Mouse (Mus musculus): Measurements from ENCODE around the gene Guca1a.

Gene Guca1a

DNA sequence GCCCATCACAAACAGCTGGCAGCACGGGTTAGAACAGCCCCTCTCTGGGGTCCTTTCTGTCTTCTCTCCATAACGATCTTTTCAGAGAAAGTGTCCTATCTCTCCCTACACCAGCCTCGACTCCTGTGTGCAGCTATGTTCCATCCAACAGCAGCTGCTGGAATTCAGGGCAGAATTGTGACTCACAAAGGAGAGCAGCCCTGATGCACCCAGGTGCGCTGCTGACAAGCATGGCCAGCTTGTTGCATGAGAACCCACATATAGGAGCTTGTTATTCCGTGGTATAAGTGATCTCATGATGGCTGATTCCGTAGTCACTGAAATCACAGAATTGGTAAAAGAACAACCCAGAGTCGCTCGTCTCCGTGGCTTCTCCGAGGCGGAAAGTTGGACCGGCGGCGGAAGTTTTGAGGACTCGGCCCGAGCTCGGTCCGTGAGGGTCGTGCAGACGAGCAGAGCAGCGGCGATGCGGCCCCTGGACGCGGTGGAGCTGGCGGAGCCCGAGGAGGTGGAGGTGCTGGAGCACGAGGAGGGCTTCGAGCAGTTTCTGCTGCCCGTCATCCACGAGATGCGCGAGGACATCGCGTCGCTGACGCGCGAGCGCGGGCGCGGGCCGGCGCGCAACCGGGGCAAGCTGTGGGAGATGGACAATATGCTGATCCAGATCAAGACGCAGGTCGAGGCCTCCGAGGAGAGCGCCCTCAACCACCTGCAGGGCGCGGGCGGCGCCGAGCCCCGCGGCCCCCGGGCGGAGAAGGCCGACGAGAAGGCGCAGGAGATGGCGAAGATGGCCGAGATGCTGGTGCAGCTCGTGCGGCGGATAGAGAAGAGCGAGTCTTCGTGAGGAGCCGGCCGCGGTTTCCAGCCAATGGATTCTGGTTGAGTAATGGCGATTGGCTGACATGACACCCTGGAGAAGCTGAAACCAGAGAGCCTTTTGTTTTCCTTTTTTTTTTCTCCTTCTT is 9.8 kb upstream of the Guca1a start:
- DNase-seq: peak; percentile 21

DNA sequence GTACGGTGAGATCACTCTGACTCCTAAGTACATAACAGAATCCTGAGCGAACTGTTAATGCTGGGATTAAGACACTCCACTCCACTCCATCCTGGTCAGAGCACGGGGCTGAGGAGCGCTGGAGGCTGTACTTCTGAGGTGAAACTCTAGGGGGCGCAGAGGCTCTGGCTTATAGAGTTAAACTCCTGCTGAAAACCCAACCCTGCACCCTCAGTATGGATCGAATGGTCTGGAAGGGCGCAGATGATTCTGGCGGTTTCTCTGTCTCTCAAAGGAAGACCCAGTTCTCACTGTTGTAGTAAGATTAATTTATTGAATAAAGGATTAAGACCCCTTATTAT is 8.1 kb upstream of the Guca1a start:
- DNase-seq: no peak

DNA sequence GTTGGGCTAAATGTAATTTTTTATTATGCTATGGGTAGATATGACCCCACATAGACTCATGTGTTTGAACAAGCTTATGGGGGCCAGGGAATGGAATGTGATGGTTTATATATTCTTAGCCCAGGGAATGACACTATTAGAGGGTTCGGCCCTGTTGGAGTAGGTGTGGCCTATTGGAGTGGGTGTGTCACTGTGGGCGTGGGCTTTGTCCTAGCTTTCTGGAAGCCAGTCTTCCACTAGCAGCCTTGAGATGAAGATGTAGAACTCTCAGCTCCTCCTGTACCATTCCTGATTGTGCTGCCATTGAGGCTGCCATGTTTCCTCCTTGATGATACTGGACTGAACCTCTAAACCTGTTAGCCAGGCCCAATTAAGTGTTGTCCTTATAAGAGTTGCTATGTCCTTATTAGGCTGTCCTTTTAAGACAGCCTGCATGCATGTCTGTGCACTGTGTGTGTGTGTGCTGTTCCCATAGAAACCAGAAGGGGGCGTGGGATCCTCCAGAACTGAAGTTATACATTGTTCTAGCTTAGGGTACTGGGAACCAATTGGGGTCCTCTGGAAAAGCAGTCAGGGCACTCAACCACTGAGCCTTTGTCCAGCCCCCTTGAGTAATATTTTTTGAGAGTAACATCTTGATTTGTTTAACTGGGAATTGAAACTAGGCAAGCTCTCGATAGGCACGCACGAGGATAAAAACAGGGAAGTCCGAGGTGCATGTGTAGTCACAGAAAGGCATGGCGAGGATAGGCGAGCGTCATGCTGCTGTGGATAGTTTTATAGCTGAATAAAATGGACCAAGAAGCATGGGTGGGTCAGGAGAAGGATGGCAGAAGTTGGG is 7.6 kb upstream of the Guca1a start:
- no peak for DNase-seq

DNA sequence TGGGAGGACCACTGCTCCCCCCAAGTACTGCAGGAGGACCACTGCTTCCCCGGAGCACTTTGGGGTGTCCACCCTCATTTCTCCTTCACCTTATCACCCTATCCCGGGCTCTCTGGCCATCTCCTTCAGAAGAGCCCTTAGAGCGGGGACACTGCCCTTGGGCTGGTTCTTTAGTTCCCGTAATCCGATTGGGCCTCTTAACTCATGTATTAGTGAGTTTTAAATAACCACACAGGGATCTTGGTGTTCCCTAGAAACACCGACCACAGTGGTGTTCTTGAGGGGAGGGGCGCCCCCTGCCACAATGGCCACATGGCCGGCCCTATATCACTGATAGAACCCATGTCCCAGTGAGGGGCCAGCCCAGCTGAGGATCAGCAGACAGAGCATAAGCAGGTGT is 1.3 kb downstream of the Guca1a start:
- DNase-seq: no peak

DNA sequence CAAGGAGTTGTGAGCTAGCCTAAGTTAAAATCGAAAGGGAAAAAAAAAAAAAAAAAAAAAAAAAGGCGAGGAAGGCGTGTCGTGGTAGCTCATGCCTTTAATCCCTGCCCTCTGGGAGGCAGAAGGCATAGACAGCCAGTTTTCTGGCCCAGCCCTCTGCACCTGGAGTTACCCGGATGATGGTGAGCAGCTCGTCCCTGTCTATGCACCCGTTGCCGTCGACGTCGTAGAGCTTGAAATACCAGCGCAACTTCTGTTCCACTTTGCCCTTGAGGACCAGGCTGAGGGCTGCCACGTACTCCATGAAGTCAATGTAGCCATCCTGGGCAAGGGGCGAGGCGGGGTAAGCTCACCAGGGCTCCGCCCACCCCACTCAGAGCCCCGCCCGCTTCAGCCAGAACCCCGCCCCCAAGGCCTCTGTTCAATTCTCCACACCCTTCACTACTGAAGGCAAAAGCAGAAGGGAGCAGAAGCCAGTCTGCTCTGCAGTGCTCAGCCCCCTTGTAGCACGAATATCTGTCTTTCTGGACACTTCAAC is 4.9 kb downstream of the Guca1a start:
- no peak for DNase-seq

DNA sequence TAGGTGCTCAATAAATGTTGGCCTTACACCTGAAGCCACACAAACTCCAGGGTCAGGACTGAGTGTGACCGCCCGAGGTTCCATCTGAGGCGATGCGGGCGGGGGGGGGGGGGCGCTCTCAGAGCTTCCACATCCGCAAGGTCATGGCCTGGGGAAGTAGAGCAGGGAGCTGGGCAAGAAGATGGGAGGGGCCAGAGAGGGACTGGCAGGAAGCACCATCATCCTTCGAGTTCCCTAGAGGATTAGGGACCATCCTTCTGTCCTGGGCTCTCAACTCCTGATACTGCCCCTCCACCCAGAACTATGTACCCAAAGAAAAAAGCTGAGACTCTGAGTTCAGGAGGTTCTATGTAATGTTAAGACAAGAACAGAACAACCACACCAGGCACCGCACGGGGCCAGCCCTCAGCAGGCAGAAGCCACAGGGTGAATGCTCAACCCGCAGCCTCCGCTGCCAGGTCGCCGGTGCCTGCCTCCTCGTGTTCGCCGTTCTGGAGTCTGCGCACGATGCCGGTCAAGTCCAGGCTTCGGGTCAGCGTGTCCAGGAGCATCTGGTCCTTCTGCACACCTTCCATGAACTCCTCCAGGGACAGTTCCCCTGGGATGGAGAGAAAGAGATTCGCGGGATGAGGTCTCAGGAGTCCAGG is 6.0 kb downstream of the Guca1a start:
- DNase-seq: no peak

DNA sequence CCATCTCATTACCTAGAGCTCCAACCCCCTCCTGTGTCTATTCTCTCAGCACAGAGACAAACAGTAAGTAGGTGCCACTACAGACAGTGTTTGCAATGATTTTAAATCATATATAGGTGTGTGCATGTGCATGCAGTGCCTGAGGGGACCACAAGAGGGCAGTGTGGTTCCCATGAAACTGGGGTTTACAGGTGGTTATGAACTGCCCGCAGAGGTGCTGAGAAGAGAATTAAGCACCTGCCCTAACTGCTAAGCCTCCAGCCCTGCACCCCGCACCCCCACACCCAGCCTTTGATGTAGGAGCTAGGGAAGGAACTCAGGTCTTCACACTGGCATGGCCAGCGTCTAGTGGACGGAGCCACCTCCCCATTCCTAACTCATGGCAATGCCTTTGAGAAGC is 13.7 kb downstream of the Guca1a start:
- no peak for DNase-seq

DNA sequence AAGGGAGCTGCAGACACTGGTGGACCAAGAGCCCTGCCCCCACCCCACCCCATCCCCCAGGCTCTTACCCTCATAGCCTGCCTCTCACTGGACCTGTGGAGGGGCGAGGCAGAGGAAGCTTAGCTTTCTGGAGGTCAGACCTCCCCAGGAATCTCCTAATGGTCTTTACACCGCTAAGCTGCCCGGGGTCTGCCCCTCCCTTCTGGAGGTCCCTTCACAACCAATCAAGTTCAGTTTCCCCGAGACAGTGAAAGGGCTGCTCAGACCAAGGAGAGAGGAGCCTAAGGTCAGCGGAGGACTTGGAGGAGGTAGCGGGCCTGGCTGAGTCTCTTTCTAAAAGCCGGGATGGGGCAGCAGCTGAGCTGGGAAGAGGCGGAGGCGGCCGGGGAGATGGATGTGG is 15.2 kb downstream of the Guca1a start, which contains the start of gene Guca1b:
Gene Guca1b (plus strand): TSS at position 249 of the 400 bp plus-strand sequence.
- no peak for DNase-seq

DNA sequence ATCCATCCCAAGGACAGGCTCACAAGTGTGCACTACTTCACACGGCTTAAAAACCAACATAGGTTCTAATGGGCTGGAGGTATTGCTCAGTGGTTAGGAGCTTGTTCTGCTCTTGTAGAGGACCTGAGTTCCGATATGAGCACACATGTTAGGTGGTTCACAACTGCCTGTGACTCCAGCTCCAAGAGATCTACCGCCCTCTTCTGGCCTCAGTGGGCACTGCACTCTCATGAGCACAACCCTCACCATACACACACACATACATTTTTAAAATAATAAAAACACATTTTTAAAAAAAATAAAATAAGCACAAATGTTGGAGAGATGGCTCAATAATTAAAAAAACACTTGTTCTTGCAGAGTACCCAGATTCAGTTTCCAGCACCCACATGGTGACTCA is 16.3 kb downstream of the Guca1a start:
- DNase-seq: no peak

DNA sequence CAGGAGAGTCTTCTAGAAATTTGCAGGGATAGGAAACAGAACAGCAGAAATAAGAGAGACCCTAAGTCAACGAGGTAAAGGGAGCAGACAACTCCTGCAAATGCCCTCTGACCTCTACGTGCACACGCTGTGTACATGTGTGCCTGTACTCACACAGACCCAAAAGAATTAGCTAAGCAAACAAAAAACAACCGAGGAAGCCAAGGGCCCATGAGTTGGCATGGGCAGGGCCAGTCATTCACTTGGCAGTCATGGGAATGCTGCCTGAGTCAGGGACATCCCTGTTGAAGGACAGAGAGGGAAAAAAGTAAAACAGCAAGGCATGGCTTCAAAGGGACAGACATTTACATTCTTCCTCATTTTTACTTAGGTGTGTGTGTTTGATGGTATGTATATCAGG is 17.1 kb downstream of the Guca1a start:
- no peak for DNase-seq

DNA sequence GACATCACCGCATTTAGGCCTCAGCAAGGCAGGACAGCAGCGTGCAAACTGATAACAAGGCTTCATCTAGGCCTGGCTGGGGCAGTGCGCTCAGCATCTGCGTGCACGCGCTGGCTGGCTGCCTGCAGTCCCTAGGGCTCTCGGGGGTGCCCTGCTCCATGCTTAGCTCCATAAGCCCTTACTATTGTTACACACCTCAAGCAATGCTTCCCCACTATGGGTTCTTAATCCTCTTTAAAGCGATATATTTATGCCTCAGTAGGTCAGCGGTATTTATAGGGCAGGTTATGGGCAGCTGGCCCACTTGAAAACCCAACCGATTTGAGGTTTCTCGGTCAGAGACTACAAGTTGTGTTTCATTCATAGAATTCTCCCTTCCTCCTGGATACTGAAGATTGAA is 18.5 kb downstream of the Guca1a start:
- DNase-seq: no peak

DNA sequence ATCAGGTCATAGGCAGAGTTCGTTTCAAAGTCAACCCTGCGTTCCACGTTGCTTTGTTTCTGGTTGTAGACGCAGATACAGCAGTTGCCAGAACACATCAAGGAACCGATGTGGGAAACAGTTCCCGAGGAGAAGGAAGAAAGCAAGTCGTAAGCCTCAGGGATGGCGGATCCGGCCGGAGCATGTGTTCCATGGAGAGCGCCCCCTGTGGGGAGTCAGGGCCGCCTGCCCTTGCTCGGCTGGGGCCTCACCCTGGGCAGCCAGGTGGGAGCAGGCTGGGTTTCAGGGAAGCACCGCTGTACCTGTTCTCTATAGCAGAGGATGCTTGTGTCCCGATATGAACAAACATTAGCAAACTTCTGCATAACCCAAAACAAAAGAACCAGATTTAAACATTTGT is 22.3 kb downstream of the Guca1a start:
- no peak for DNase-seq

DNA sequence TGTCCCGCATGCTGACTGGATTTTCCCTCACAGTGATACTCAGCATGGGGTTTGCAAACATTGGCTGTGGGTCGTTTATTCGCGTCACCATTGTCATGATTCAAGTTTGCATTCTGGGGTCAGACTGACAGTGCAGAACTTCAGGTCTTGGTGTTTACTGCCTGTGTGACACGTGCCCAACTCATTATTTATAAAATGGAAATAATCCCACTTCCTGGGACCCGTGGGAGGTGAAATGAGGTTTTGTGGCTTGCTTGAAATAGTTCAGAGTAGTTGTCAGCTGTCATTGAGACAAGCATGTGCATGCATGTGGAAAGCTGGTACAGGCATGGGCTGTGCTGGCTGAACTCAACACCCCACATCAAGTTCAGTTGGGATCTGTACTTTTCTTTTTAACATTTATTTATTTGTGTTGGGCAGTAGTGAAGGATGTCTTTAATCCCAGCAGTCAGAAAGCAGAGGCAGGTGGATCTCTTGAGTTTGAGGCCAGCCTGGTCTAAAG is 23.6 kb downstream of the Guca1a start:
- no peak for DNase-seq

DNA sequence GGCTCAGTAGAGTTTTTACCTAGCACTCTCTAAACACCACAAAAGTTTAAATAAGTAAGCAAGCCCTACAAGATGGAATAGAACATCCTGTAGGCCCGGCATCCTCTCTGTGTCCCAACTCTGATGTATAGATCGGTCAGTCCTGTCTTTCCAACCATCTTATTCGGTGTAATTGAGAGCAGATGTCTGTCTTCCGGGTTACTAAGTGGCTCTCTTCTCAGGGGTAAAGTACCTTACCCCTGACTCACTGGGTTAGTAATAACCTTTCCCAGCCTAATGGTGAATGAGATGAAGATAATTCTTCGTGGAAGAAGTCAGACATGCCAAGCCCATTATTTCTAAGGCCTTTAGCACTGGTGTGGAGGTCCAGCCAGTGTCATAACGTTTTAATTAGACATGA is 26.4 kb downstream of the Guca1a start:
- no peak for DNase-seq

DNA sequence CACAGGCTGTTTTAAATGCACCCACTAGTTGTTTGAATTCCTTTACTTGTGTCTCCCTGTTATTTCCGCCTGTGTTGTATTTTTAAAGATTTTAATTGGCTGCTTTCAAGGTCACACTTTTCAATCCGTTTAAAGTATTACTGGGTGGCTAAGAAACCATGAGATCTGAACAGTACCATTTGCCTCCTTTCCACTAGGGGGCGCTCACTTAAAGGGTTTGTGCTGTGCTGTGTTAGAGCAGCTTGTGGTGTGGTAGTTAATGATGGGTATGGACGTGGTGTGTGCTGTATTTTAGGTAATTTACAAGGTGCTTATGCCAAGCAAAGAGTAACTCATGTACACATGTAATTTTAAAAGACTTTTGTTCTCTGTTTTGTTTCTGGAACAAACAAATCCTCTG is 28.9 kb downstream of the Guca1a start:
- no peak for DNase-seq

DNA sequence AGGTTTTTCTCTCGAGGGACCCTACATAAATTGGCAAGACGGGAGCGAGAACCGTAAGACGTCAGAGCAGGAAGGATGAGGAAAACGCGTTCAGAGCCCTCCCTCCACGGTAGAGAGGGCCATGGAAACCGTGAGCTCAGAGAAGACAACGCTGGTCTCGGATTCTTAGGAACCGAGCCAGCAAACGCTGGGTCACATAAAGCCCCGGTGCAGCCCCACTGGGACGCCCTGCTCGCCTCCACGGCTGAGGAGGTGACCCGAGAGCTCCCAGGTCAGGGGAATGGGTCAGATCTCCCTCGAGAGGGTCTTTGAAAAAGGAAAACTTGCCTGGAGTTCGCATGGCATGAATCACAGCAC is 31.3 kb downstream of the Guca1a start:
- DNase-seq: no peak

DNA sequence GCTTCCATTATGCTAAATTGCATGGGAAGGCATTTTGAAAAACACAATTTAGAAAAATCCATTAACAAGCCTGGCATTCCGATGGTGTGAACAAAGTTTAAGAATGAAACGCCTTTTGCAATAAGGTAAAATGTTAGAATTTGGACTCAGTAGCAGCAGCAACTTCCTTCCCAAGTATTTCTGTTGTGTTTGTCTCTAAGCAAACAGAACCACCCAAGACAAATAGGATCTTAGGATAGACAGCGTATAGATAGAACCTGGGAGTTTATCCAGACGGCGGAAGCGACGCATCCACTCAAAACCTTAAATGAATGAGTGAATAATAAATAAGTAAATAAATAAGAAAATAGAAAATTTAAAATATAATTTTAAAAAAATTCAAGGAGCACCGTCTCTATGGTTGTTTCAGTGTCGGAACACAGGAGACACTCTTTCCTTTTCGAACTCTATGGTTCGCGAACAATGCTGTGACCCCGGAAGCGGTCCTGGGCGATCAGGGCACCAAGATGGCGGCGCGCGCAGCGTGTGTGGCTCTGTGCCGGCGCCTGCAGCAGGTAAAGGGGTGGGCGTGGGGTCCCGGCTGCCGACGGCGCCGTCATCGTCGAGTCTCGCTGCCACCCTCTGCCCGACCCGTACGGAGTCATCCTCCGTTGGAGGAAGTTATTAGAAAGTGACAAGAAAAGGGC is 31.8 kb downstream of the Guca1a start, which contains the start of gene Mrps10:
Gene Mrps10 (plus strand): TSS at position 487 of the 686 bp plus-strand sequence.
- peak; percentile 87 for DNase-seq

DNA sequence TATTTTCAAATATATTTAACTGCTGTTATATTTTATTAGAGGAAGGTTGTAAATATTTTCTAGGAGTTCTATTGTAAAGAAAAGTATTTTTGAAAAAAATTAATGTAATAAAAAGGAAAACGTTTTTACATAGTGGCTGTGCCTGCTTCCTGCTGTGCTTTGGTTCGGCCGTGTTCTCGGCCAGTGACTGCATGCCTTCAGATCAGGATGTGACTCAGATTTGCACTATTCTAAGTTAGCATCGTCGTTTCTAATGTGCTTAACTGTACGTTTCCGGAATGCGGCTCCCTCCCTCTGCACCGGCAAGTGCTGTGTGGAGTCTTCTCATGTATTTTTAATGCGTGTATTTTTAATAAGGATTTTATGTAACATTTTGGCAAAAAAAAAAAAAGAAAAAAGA is 39.0 kb downstream of the Guca1a start:
- DNase-seq: no peak

DNA sequence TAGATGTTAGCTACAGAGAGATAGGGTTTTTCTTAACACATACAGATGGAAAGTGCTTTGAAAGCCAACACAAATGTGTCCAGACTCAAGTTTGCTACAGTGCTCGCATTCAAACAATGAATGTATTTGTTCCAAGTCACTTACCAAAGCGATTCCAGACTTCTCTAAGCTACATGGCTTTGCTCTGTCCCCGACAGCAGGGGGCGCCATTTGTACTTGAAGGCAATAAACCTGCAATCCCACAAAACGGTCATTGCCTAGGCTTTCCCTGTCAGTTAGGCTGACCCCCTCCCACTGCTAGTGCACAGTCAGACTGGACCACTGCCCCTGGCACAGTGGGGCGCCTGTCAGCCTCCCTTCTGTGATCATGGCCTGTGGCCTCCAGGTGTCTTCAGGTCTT is 40.4 kb downstream of the Guca1a start:
- no peak for DNase-seq

DNA sequence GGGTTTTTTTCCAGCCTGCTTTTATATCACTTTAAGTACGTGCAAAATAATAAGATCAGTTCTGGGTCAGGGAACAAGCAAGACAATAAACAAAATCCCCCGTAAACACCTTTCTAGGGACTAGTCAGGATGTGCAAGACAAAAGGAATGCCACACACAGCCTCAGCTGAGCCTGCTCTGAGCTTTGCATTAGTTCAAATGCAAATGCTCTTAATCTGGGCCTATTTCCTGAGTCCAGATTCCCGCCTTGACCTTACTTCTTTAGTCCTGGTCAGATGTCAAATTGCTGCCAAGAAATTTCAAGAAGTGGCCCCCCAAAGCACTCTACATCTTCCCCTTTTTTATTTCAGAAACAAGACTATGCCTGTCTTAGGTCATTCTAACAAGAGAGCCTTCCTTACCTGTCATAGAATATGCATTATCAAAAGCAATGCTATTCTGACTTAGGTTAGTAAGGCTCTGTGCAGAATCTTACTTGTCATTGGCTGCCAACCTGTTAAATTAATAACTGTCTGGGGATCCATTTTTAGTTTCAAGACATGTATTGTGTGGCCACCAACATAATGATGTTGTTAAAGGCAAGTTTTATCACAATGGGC is 50.6 kb downstream of the Guca1a start:
- no peak for DNase-seq
